Mouse (Mus musculus) forelimb bud, embryonic 11.5 days (tissue): Measurements from ENCODE around the gene Mrrf.
"Not testable (repeated sequence)": the region's sequence is repeated elsewhere in the genome, so short reads cannot be mapped to it uniquely, and the experiment has no call there.

Experiments used
- DNase-seq: peaks from one replicate; pipeline ENCODE4 v3.0.0-alpha.2; 2012; ENCODE audit warnings: low read depth, low spot score

Gene Mrrf

GRCm38 (mm10) chr2:36129051-36129450 is 7.1 kb upstream of the Mrrf start:
- DNase-seq, result no peak

DNA sequence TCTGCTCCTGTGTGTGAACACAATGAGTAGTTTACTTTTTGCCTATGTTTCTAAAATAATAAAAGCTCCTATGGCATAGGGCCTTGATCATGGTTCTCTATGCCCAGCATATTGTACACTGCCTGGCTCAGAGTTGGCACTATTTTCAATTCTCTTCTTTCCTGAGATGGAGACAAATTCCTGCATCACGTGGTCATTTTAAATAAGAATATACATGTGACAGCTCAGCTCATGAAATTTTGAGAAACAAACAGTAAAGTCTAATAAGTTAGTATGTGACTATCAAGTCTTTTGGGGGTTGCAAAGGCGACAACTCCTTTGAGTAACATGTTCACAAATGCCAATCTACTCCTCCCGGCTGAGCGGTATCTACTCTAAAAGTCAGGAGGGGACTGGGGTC is 302 bp upstream of the Mrrf start:
- no peak for DNase-seq

DNA sequence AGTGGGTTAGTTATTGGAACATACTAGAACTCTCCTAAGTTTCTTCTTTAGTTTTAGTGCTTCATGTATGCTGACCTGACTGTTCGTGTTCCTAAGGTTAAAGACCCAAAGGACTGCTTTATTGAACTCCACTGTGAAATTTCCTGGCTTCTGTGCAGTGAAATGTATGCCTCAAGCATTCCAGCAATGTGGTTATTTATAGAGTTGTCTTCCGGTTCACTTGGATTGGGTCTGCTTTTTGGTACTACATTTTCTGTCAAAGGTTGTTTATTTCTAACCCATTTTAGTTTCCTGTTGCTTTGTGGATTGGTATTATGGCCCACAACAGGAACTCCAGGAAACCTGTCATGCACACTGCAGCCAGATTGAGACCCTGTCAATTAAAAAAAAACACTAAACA is 2.9 kb downstream of the Mrrf start:
- DNase-seq, result no peak

- no peak for DNase-seq
Observed at GRCm38 (mm10) chr2:36148876-36149365, 12.7 kb downstream of the Mrrf start.

DNA sequence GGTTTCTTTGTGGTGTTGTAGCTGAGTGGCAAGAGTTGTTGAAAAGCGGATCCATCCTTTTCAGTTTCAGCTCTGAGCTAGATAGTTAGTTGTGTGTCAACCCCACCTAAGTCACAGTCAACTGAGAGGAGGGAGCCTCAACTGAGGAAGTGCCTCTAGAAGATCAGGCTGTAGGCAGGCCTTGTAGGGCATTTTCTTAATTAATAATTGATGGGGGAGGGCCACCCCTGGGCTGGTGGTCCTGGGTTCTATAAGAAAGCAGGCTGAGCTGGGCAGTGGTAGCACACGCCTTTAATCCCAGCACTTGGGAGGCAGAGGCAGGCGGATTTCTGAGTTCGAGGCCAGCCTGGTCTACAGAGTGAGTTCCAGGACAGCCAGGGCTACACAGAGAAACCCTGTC is 16.2 kb downstream of the Mrrf start:
- not testable (repeated sequence) for DNase-seq

- DNase-seq, result no peak
Observed at GRCm38 (mm10) chr2:36157461-36157860, 21.3 kb downstream of the Mrrf start.

DNA sequence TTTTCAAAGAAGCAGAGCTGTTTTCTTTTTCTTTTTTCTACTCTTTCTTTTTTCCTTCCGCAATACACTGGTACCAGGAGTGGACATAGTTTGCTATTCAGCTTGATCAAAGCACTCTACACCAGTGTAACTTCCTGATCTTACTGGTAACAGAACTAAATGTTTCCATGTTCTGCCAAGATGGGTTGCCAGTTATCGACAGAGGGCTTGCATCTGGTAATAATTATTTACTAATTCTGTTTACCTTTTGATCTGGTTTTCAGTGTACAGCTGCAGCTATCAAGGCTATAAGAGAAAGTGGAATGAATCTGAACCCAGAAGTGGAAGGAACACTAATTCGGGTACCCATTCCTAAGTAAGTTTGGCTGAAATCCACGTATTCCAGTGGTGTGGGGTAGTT is 23.1 kb downstream of the Mrrf start:
- peak; percentile 16 for DNase-seq

DNA sequence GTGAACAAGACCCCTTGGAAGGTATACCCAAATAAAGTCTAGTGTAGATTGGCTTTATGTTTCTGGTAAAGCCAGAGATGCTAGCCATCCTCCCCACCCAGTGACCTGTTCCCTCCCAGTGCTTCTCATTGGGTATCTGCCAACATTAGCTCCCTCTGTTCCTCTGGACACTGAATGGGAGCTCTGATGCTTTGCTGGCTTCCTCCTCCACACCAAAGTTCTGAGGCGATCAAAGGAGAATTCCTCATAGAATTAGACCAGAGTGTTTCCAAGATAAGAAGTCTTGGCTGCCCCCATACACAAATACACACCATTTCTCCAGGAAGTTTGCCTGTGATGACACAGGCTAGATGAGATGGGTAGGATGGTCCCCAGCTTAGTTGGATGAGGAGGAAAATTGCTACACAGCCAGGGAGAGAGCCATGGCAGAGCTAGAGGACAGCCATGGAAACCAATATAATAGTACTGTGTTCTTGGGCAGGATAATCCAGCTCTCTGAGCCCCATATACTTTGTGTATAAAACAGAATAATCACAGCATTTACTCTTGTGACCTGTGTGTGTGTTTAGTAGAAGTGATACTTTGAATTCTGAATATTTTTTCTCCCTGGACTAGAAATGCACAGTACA is 31.9 kb downstream of the Mrrf start:
- no peak for DNase-seq

DNA sequence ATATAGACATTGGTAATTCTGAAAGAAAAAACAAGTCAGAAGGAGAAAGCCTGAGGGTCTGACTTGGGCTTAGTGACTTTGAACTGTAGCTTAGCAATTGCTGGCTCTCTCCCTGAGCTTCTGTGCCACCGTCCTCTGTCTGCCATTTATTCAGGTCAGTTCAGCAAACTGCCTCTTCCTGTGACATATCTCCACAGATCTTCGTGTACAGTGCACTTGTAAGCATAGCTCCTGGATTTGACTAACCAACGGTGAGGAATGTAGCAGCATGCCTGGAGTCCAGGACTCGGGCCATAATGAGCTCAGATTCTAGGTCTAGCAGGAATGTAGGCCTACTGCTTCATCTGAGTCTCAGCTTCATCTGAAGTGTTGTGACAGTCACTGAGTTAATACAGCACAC is 33.0 kb downstream of the Mrrf start:
- no peak for DNase-seq

GRCm38 (mm10) chr2:36172136-36172535 is 35.9 kb downstream of the Mrrf start:
- no peak for DNase-seq

GRCm38 (mm10) chr2:36172574-36172973 is 36.4 kb downstream of the Mrrf start:
- DNase-seq, result no peak

DNA sequence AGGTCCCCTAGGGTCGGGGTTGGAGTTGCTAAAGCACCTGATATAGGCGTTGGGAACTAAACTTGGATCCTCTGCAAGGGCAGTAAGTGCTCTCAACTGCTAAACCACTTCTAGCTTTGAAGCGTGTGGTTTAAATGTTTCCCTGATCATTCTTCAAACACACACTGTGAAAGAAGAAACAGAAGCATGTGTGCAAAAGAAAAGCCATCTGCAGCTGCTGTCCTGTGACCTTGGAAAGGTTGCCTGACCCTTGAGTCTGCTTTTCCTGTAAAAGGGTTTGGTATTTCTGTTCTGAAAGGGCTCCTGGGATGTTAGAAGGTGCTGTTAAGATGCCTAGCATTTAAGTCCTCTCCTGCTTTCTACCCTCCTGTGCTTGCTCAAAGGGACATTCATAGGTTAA is 43.3 kb downstream of the Mrrf start:
- DNase-seq, result no peak

- DNase-seq, result not testable (repeated sequence)
Observed at GRCm38 (mm10) chr2:36181587-36182368, 45.6 kb downstream of the Mrrf start.

DNA sequence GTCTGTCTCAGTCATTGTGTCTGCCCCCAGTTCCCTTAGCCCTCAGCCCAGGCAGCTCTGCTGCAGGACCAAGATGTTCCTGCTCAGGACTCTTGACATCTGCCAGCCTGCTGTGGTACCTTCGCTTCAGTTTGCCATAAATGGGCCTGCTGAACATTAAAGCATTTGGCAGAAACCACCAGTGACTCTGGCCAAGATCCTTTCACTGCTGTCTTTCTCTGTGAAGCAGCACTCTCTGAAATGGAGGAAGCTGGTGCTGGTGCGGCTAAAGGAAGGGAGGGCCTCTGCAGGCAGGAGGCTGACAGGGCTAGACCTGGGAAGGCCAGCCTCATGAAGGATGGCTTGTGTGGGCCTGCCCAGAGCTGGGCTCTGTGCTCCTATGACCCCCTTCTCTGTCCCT is 47.1 kb downstream of the Mrrf start:
- no peak for DNase-seq

GRCm38 (mm10) chr2:36184192-36184591 is 48.0 kb downstream of the Mrrf start:
- no peak for DNase-seq

DNA sequence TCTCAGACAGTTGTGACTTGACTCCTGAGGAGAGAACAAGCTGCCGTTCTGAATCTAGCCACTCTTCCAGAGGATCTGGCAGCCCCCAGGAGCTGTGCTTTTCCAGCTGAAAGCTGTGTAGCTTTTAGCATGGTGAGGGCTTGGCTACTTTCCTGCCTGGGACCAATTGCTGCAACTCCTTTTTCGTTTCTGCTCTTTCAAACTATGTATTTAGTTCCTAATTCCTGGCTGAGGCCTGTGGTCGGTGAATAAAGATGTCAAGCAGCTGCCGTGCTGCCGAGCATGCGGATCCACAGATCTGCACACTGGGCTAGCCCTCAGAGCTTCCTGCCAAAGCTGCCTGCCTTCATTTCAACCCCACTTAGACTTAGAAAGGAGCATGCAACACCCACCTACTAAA is 48.7 kb downstream of the Mrrf start:
- no peak for DNase-seq

DNA sequence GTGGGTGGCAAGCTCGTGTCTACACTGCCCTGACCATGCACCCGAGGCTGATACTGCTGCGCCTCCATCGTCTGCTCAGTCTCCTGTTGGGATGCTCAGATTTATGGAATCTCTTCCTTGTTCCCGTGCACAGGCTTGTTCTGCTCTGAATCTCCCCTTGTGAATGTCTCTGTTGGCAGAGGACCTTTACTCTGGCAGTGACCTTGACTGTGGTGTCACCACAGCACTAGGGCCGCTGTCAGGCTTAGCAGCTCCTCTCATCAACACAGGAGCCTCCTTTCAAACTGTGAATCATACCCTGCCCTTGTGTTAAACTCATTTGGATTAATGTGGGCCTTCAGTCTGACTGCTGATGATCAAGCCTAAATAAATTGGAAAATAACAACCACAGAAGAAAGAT is 53.0 kb downstream of the Mrrf start:
- DNase-seq, result not testable (repeated sequence)

- no peak for DNase-seq
Observed at GRCm38 (mm10) chr2:36191098-36191941, 55.1 kb downstream of the Mrrf start.

GRCm38 (mm10) chr2:36197021-36197420 is 60.8 kb downstream of the Mrrf start:
- no peak for DNase-seq

- DNase-seq, result no peak
Observed at GRCm38 (mm10) chr2:36197919-36198881, 62.0 kb downstream of the Mrrf start.

GRCm38 (mm10) chr2:36198882-36199262 is 62.7 kb downstream of the Mrrf start:
- DNase-seq, result no peak
